Mouse (Mus musculus) midbrain, embryonic 10.5 days (tissue): ENCODE results near the gene Sec14l5. TPM values are rescaled to one million over a fixed set of nuclear protein-coding genes. Genes with fewer than 3 reads are reported as not detected.

Experiments
- DNase-seq: peaks from one replicate; pipeline ENCODE4 v3.0.0-alpha.2; 2017; ENCODE audit warnings: low spot score
- H3K27ac ChIP-seq: fragments of 300-500 bp; sonication (generic); replicated peaks from 2 replicates; pipeline ENCODE4 v1.5.1; 2016; ENCODE audit warnings: mild to moderate bottlenecking
- H3K27me3 ChIP-seq: fragments of 300-500 bp; sonication (generic); 2 replicates; pipeline ENCODE4 v1.6.1; 2016; ENCODE audit warnings: low read depth, mild to moderate bottlenecking; ENCODE audit not compliant: poor library complexity, severe bottlenecking
- H3K36me3 ChIP-seq: fragments of 300-500 bp; sonication (generic); 2 replicates; pipeline ENCODE4 v1.6.1; 2016; ENCODE audit warnings: mild to moderate bottlenecking, moderate library complexity
- H3K4me1 ChIP-seq: fragments of 300-500 bp; sonication (generic); 2 replicates; pipeline ENCODE4 v1.6.1; 2016
- H3K4me3 ChIP-seq: fragments of 300-500 bp; sonication (generic); 2 replicates; pipeline ENCODE4 v1.5.1; 2016; ENCODE audit warnings: mild to moderate bottlenecking, moderate library complexity
- H3K9me3 ChIP-seq: fragments of 300-500 bp; sonication (generic); replicated peaks from 2 replicates; pipeline ENCODE4 v1.6.1; 2016; ENCODE audit warnings: mild to moderate bottlenecking
- WGBS: fragments of 180-500 bp; shearing (Covaris S2); methylation state at CpG from one replicate; pipeline ENCODE4 v1.1.7; 2016; 5-methylcytosine and 5-hydroxymethylcytosine counted together
- polyA plus RNA-seq: library from polyadenylated mRNA; unstranded; fragments of >200 nt; fragmentation: Nextera tagmentation; extraction: Ambion mirVana; gene quantifications from 2 replicates; pipeline ENCODE4 v1.2.1, GENCODE M21; 2016

Gene Sec14l5
- polyA plus RNA-seq = 0.14 and 0.31 TPM in 2 replicates

GRCm38 (mm10) chr16:5147037-5147385, at the start of gene Sec14l5:
Sec14l5 (plus strand) TSS chr16:5147109.
- Histone ChIP-seq H3K4me1 (peaks cover 19% of the 10 kb centered on the region), H3K27ac (peak within 1 kb of the TSS; percentile 28), H3K27me3 (peaks cover 36% of the 10 kb centered on the region), H3K4me3 (peak within 1 kb of the TSS; percentile 55), H3K36me3 (no peaks in the 10 kb centered on the region), H3K9me3 (no peaks in the 10 kb centered on the region)
- WGBS = 21% methylated on average over 13 of the region's 13 CpGs
- DNase-seq = no peak

- no peak overlapping the region for H3K27ac ChIP-seq
- DNase-seq = no peak
- H3K4me1 ChIP-seq = no peaks in the 10 kb centered on the region
- H3K4me3 ChIP-seq = no peak overlapping the region
- no peaks in the 10 kb centered on the region for H3K9me3 ChIP-seq
- WGBS = 81% methylated on average over 6 of the region's 6 CpGs
- H3K27me3 ChIP-seq = no peaks in the 10 kb centered on the region
- no peaks in the 10 kb centered on the region for H3K36me3 ChIP-seq
Observed at GRCm38 (mm10) chr16:5101000-5101399, 45.9 kb upstream of the Sec14l5 start.

GRCm38 (mm10) chr16:5109877-5110276, 37.0 kb upstream of the Sec14l5 start:
- H3K27me3 ChIP-seq = no peaks in the 10 kb centered on the region
- H3K9me3 ChIP-seq = no peaks in the 10 kb centered on the region
- no peaks in the 10 kb centered on the region for H3K4me1 ChIP-seq
- no peak overlapping the region for H3K27ac ChIP-seq
- DNase-seq = no peak
- no peak overlapping the region for H3K4me3 ChIP-seq
- H3K36me3 ChIP-seq = no peaks in the 10 kb centered on the region
- 88% methylated on average over 7 of the region's 7 CpGs for WGBS

GRCm38 (mm10) chr16:5111021-5111420, 35.9 kb upstream of the Sec14l5 start:
- WGBS = 85% methylated on average over 3 of the region's 3 CpGs
- no peaks in the 10 kb centered on the region for H3K9me3 ChIP-seq
- no peaks in the 10 kb centered on the region for H3K27me3 ChIP-seq
- no peaks in the 10 kb centered on the region for H3K4me1 ChIP-seq
- no peak overlapping the region for H3K4me3 ChIP-seq
- no peak overlapping the region for H3K27ac ChIP-seq
- DNase-seq = no peak
- H3K36me3 ChIP-seq = no peaks in the 10 kb centered on the region

GRCm38 (mm10) chr16:5113002-5113550, 33.8 kb upstream of the Sec14l5 start:
- Histone ChIP-seq H3K4me3 (no peak overlapping the region), H3K27me3 (no peaks in the 10 kb centered on the region), H3K27ac (no peak overlapping the region), H3K9me3 (no peaks in the 10 kb centered on the region), H3K4me1 (no peaks in the 10 kb centered on the region), H3K36me3 (no peaks in the 10 kb centered on the region)
- no peak for DNase-seq
- WGBS = 80% methylated on average over 4 of the region's 4 CpGs

GRCm38 (mm10) chr16:5113582-5113981, 33.3 kb upstream of the Sec14l5 start:
- DNase-seq = no peak
- H3K36me3 ChIP-seq = no peaks in the 10 kb centered on the region
- H3K27ac ChIP-seq = no peak overlapping the region
- no peak overlapping the region for H3K4me3 ChIP-seq
- no peaks in the 10 kb centered on the region for H3K27me3 ChIP-seq
- H3K9me3 ChIP-seq = no peaks in the 10 kb centered on the region
- no peaks in the 10 kb centered on the region for H3K4me1 ChIP-seq
- WGBS = 76% methylated on average over 2 of the region's 2 CpGs

- Histone ChIP-seq H3K36me3 (no peaks in the 10 kb centered on the region), H3K4me1 (0 out of 2 replicates have a peak, but pooled peaks cover 6% of the 10 kb centered on the region), H3K27me3 (peaks cover 17% of the 10 kb centered on the region; the same call in 1 of the 2 replicates), H3K9me3 (no peaks in the 10 kb centered on the region), H3K27ac (no peak overlapping the region), H3K4me3 (no peak overlapping the region)
- 81% methylated on average over 4 of the region's 4 CpGs for WGBS
- DNase-seq = no peak
Observed at GRCm38 (mm10) chr16:5119385-5119784, 27.5 kb upstream of the Sec14l5 start.

- DNase-seq = no peak
- Histone ChIP-seq H3K9me3 (no peaks in the 10 kb centered on the region), H3K36me3 (no peaks in the 10 kb centered on the region), H3K4me1 (0 out of 2 replicates have a peak, but pooled peaks cover 6% of the 10 kb centered on the region), H3K4me3 (no peak overlapping the region), H3K27me3 (peaks cover 17% of the 10 kb centered on the region; the same call in 1 of the 2 replicates), H3K27ac (no peak overlapping the region)
- 87% methylated on average over 4 of the region's 4 CpGs for WGBS
Observed at GRCm38 (mm10) chr16:5119845-5120244, 27.1 kb upstream of the Sec14l5 start.

GRCm38 (mm10) chr16:5123476-5123875, 23.4 kb upstream of the Sec14l5 start:
- 76% methylated on average over 6 of the region's 6 CpGs for WGBS
- H3K27me3 ChIP-seq = peaks cover 25% of the 10 kb centered on the region
- DNase-seq = no peak

GRCm38 (mm10) chr16:5130196-5130595, 16.7 kb upstream of the Sec14l5 start:
- no peak overlapping the region for H3K4me3 ChIP-seq
- peaks cover 12% of the 10 kb centered on the region for H3K4me1 ChIP-seq
- 55% methylated on average over 2 of the region's 2 CpGs for WGBS
- DNase-seq = no peak
- no peak overlapping the region for H3K27ac ChIP-seq
- no peaks in the 10 kb centered on the region for H3K9me3 ChIP-seq
- peaks cover 74% of the 10 kb centered on the region for H3K27me3 ChIP-seq
- no peaks in the 10 kb centered on the region for H3K36me3 ChIP-seq

More at GRCm38 (mm10) chr16:5123476-5123875, 23.4 kb upstream of the Sec14l5 start:
- Histone ChIP-seq H3K27ac (no peak overlapping the region), H3K9me3 (no peaks in the 10 kb centered on the region), H3K36me3 (no peaks in the 10 kb centered on the region), H3K4me1 (0 out of 2 replicates have a peak, but pooled peaks cover 6% of the 10 kb centered on the region), H3K4me3 (no peak overlapping the region)

- peaks cover 79% of the 10 kb centered on the region for H3K27me3 ChIP-seq
- no peaks in the 10 kb centered on the region for H3K36me3 ChIP-seq
- no peak overlapping the region for H3K27ac ChIP-seq
- no peaks in the 10 kb centered on the region for H3K9me3 ChIP-seq
- no peak overlapping the region for H3K4me3 ChIP-seq
- peaks cover 12% of the 10 kb centered on the region for H3K4me1 ChIP-seq
- WGBS = 14% methylated on average over 4 of the region's 4 CpGs
- DNase-seq = no peak
Observed at GRCm38 (mm10) chr16:5130766-5131165, 16.1 kb upstream of the Sec14l5 start.

- Histone ChIP-seq H3K9me3 (no peaks in the 10 kb centered on the region), H3K4me1 (peaks cover 17% of the 10 kb centered on the region), H3K27ac (no peak overlapping the region), H3K36me3 (no peaks in the 10 kb centered on the region), H3K4me3 (peak overlapping the region; percentile 50; the same call in 1 of the 2 replicates), H3K27me3 (peaks cover 79% of the 10 kb centered on the region)
- DNase-seq = no peak
- WGBS = 4% methylated on average over 25 of the region's 25 CpGs
Observed at GRCm38 (mm10) chr16:5131251-5131922, 15.5 kb upstream of the Sec14l5 start.

- Histone ChIP-seq H3K36me3 (no peaks in the 10 kb centered on the region), H3K27ac (no peak within 1 kb of the TSS), H3K27me3 (peaks cover 79% of the 10 kb centered on the region), H3K4me3 (peak within 1 kb of the TSS; percentile 50), H3K9me3 (no peaks in the 10 kb centered on the region), H3K4me1 (peaks cover 25% of the 10 kb centered on the region)
- DNase-seq = no peak
- WGBS = under 1% methylated on average over 39 of the region's 39 CpGs
Observed at GRCm38 (mm10) chr16:5132401-5132801, 14.5 kb upstream of the Sec14l5 start, which contains the start of gene Ppl. Ppl (minus strand) TSS chr16:5132421.
